Mouse (Mus musculus): ENCODE measurements around the gene Mapk8ip3.

Gene Mapk8ip3

GRCm38 (mm10) chr17:24844525-24844924 is 92.3 kb downstream of the Mapk8ip3 start:
- no peak for DNase-seq

GRCm38 (mm10) chr17:24842631-24843030 is 94.1 kb downstream of the Mapk8ip3 start:
- DNase-seq = no peak
